Mouse (Mus musculus) myocyte (in vitro differentiated cells): ENCODE measurements around the gene Kap.

ENCODE experiments used
- CEBPB ChIP-seq: IDR thresholded peaks from 2 replicates; pipeline ENCODE4 v1.6.1; 2011; ENCODE audit warnings: mild to moderate bottlenecking, moderate library complexity; ENCODE audit not compliant: poor library complexity, insufficient read depth, severe bottlenecking
- E2F4 ChIP-seq: IDR thresholded peaks from one replicate; pipeline ENCODE4 v1.6.1; 2011; ENCODE audit warnings: mild to moderate bottlenecking, control low read depth, moderate library complexity; ENCODE audit not compliant: insufficient read depth
- MAX ChIP-seq: IDR thresholded peaks from one replicate; pipeline ENCODE4 v1.6.1; 2011; ENCODE audit warnings: low read depth, mild to moderate bottlenecking, control low read depth
- MYOG ChIP-seq, 3 experiments: IDR thresholded peaks; one replicate each; pipeline ENCODE4 v1.6.1; 2011; ENCODE audit warnings: control low read depth in 2 of 3, low read depth in 2 of 3, mild to moderate bottlenecking in 2 of 3; ENCODE audit not compliant: insufficient read length in 2 of 3, control insufficient read depth in 1 of 3, insufficient read depth in 1 of 3
- POLR2A ChIP-seq: IDR thresholded peaks from one replicate; pipeline ENCODE4 v1.6.1; 2011; ENCODE audit warnings: low read depth, mild to moderate bottlenecking, control low read depth, moderate library complexity; ENCODE audit not compliant: insufficient read length
- POLR2AphosphoS2 ChIP-seq: IDR thresholded peaks from one replicate; pipeline ENCODE4 v1.6.1; 2011; ENCODE audit warnings: low read depth, control low read depth; ENCODE audit not compliant: insufficient read length
- TCF12 ChIP-seq: IDR thresholded peaks from one replicate; pipeline ENCODE4 v1.6.1; 2011; ENCODE audit warnings: mild to moderate bottlenecking, control low read depth; ENCODE audit not compliant: poor library complexity, insufficient read depth, severe bottlenecking
- TCF3 ChIP-seq: IDR thresholded peaks from one replicate; pipeline ENCODE4 v1.6.1; 2011; ENCODE audit warnings: low read depth, control low read depth; ENCODE audit not compliant: insufficient read length
- USF1 ChIP-seq: IDR thresholded peaks from one replicate; pipeline ENCODE4 v1.6.1; 2011; ENCODE audit warnings: low read depth, mild to moderate bottlenecking, control low read depth, moderate library complexity

DNA sequence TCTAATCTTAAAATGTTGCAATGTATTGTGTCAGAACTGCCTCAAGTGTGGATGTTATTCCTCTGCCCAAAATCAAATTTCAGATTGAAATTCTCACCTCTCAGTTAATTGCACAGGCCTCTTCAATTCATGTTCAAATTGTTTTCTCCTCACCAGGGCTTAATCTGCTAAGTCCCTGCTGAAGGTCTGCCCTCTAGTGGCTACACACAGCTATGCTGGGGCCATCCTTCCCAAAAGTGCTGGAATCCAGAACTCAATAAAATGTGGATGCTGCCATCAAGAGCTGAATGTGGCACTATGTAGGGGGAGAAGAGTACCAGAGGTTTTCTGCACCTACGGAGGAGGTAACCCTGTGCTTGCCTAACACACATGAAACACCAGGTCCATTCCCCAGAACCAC is 41.2 kb downstream of the Kap start:
- no peak for TF ChIP-seq POLR2A
- TF ChIP-seq POLR2AphosphoS2 = no peak
- TF ChIP-seq TCF3 = no peak
- no peak for TF ChIP-seq TCF12
- no peak for TF ChIP-seq USF1
- no peak for TF ChIP-seq MYOG (IDR thresholded peaks at IDR 0.05; ENCODE audit: control insufficient read depth in 1 of 3, insufficient read depth in 1 of 3, insufficient read length in 2 of 3, low read depth in 2 of 3)
- no peak for TF ChIP-seq CEBPB
- no peak for TF ChIP-seq E2F4
- TF ChIP-seq MAX = no peak
